Mouse (Mus musculus): ENCODE data around the gene Rmdn2. TPM values are rescaled to one million over a fixed set of nuclear protein-coding genes. Genes with fewer than 3 reads are reported as not detected.
A peak's percentile ranks its signal among the peaks of the same experiment; 100 is the strongest.

Gene Rmdn2
- 7.2 and 9.0 TPM in 2 replicates for polyA plus RNA-seq (2015; fragmentation: Nextera tagmentation; extraction: Ambion mirVana)

DNA sequence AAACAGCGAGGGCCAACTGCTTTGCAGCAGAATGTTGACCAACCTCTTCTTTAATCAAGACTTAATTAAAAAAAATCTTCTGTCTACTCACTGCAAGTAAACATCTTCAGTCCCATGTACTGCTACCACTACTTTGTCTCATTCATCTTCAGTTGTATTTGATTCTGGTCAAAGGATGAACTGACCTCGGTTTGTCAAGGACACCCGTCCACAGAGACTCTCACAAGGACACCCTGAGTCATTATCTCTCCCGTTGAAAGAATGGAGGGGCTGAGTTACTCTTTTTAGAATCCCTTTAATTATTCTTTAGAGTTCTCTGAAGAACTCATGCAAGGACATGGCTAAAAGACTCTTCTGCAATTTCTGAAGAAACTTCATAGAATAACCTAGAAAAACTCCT is at the start of gene Rmdn2:
Gene Rmdn2, plus strand, starts transcription at position 319 of the 400 bp plus-strand sequence.
- no peaks in the 10 kb centered on the region for H3K36me3 ChIP-seq (ENCODE audit: control insufficient read depth, insufficient read depth, low read length)
- no peak within 1 kb of the TSS for H3K4me2 ChIP-seq (replicated peaks; ENCODE audit: low read depth)
- H3K9me3 ChIP-seq (ENCODE audit: control insufficient read depth, low read length), result no peaks in the 10 kb centered on the region
- ATAC-seq (ENCODE audit: low FRiP score, low TSS enrichment), result no peak
- no peak for TF ChIP-seq CTCF (IDR thresholded peaks at IDR 0.05; ENCODE audit: low read depth)
- no peak for TF ChIP-seq EP300 (optimal IDR thresholded peaks at IDR 0.05)
- H3K4me3 ChIP-seq (ENCODE audit: low read depth, low read length), result no peak within 1 kb of the TSS
- H3K27ac ChIP-seq (replicated peaks), result no peak within 1 kb of the TSS
- 85% methylated on average over 4 of the region's 4 CpGs for WGBS
- no peaks in the 10 kb centered on the region for H3K4me1 ChIP-seq (replicated peaks; ENCODE audit: control insufficient read depth, insufficient read depth)
- H3K9ac ChIP-seq (ENCODE audit: low read length), result no peak within 1 kb of the TSS
- H3K27me3 ChIP-seq (ENCODE audit: control insufficient read depth, insufficient read depth, low read length), result no peaks in the 10 kb centered on the region
- no peak for DNase-seq (ENCODE audit: low spot score)

DNA sequence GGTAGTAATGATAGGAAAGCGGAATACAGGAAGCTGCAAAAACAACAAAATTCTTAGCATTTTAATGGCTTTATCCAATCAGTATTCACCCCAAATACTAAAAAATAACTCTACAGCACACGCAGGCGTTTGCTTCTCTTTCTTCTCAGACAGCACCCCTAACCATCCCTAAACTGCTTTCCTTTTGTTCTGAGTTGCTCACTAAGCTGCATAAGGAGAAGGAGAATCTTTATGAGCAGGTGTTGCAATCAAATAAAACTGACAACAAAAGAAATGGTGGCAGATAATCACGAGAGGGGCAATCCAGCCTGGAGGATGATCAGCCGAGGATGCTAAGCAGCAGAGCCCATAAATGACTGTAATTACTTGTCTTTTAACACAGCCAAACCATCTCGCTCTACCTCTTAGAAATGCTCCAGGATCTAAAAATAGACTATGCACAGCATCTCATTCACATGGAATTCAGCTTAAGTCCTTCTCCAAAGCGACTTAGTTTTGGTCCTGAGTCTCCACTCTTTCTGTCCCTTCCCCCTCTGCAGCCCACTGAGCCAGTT is 48.5 kb upstream of the Rmdn2 start:
- Histone ChIP-seq H3K4me2 (replicated peaks; ENCODE audit: low read depth) (no peak overlapping the region), H3K9ac (ENCODE audit: low read length) (no peak overlapping the region), H3K36me3 (ENCODE audit: control insufficient read depth, insufficient read depth, low read length) (no peaks in the 10 kb centered on the region), H3K4me3 (ENCODE audit: low read depth, low read length) (no peak overlapping the region), H3K27ac (replicated peaks) (no peak overlapping the region), H3K9me3 (ENCODE audit: control insufficient read depth, low read length) (peaks cover 8% of the 10 kb centered on the region), H3K27me3 (ENCODE audit: control insufficient read depth, insufficient read depth, low read length) (no peaks in the 10 kb centered on the region), H3K4me1 (replicated peaks; ENCODE audit: control insufficient read depth, insufficient read depth) (no peaks in the 10 kb centered on the region)
- DNase-seq (ENCODE audit: low spot score) (no peak), ATAC-seq (ENCODE audit: low FRiP score, low TSS enrichment) (no peak)
- WGBS, result 58% methylated on average over 7 of the region's 7 CpGs
- TF ChIP-seq EP300 (optimal IDR thresholded peaks at IDR 0.05) (no peak), CTCF (IDR thresholded peaks at IDR 0.05; ENCODE audit: low read depth) (no peak)

DNA sequence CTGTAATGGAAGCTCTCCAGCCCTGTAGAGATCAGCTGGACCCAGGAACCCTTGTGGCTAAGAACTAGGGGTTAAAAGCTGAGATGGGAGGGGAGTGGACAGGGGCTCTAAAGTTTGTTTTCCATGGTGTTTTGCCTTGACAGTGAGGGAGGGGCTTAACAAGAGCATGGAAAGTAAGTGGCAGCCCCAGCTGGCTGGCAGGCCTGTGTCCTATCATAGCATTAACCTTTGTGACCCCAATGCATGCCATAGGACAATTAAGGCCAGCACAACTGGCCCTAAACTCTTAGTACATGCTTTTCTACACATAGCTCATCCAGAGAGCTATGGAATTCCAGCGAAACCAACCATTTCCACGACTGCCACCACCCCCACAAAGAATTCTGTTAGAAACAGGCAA is 47.9 kb upstream of the Rmdn2 start:
- no peaks in the 10 kb centered on the region for H3K4me1 ChIP-seq (replicated peaks; ENCODE audit: control insufficient read depth, insufficient read depth)
- ATAC-seq (ENCODE audit: low FRiP score, low TSS enrichment) (no peak), DNase-seq (ENCODE audit: low spot score) (no peak)
- no peak overlapping the region for H3K4me3 ChIP-seq (ENCODE audit: low read depth, low read length)
- H3K4me2 ChIP-seq (replicated peaks; ENCODE audit: low read depth), result no peak overlapping the region
- 55% methylated on average over 2 of the region's 2 CpGs for WGBS
- no peak overlapping the region for H3K27ac ChIP-seq (replicated peaks)
- H3K9ac ChIP-seq (ENCODE audit: low read length), result no peak overlapping the region
- TF ChIP-seq EP300 (optimal IDR thresholded peaks at IDR 0.05) (no peak), CTCF (IDR thresholded peaks at IDR 0.05; ENCODE audit: low read depth) (no peak)
- no peaks in the 10 kb centered on the region for H3K27me3 ChIP-seq (ENCODE audit: control insufficient read depth, insufficient read depth, low read length)
- H3K9me3 ChIP-seq (ENCODE audit: control insufficient read depth, low read length), result peaks cover 8% of the 10 kb centered on the region
- no peaks in the 10 kb centered on the region for H3K36me3 ChIP-seq (ENCODE audit: control insufficient read depth, insufficient read depth, low read length)

DNA sequence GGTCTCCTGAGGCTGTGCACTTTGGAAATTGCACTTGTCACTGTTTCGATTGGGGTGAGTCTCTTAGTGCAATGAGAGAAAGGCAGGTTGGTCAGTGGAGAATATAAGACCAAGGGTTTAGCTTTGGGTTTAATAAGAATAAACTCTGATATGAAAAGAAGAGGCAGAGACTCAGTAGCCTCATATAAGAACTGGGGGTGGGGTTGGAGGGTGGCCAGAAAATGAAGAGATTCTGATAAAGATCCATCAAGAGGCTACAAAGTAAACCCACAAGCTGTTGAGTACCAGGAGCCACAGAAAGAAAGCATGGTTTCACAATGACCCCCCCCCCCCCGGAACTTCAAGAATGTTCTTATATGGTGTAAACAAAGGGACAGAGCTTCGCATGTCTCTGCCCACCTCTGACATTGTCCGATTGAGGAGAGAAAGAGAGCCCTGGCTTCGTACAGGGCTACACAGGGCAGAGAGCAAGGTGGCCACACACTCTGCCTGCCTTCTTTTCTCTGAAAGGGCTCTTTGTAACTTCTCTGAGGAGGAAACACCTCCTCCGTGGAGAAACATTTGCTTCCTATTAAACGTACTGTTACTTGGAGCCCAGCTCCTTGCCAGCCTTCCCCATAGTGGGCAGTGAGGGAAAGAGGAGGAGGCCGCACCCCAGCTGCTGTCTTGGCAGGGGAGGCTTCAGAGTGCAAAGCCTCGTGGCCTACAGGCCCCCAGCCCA is 46.3 kb upstream of the Rmdn2 start:
- Histone ChIP-seq H3K4me1 (replicated peaks; ENCODE audit: control insufficient read depth, insufficient read depth) (no peaks in the 10 kb centered on the region), H3K4me2 (replicated peaks; ENCODE audit: low read depth) (no peak overlapping the region), H3K27me3 (ENCODE audit: control insufficient read depth, insufficient read depth, low read length) (no peaks in the 10 kb centered on the region), H3K36me3 (ENCODE audit: control insufficient read depth, insufficient read depth, low read length) (no peaks in the 10 kb centered on the region), H3K4me3 (ENCODE audit: low read depth, low read length) (no peak overlapping the region), H3K9ac (ENCODE audit: low read length) (no peak overlapping the region), H3K9me3 (ENCODE audit: control insufficient read depth, low read length) (peaks cover under 1% of the 10 kb centered on the region), H3K27ac (replicated peaks) (no peak overlapping the region)
- WGBS, result 27% methylated on average over 9 of the region's 9 CpGs
- DNase-seq (ENCODE audit: low spot score) (no peak), ATAC-seq (ENCODE audit: low FRiP score, low TSS enrichment) (0 out of 2 replicates have a peak, but pooled peaks have one; percentile 24)
- TF ChIP-seq EP300 (optimal IDR thresholded peaks at IDR 0.05) (no peak), CTCF (IDR thresholded peaks at IDR 0.05; ENCODE audit: low read depth) (no peak)

DNA sequence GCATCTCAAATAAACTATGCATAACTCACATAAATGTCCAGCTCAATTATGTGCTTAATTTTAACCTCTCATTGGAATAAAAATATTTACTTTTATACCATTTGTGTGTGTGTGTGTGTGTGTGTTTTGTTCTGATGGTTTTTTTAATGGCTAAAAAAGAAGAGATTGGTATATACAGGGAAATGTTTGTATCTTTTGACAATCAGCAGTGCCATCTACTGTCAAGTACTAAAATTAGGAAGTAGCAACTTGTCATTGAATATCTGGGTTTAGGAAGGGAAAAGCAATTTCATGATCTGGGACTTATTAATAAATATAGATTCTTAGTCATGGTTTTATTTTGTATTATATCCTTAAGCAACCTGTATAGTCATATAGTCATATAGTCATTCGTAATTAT is 43.3 kb upstream of the Rmdn2 start:
- WGBS, result 77% methylated on average over 1 of the region's 1 CpGs
- Histone ChIP-seq H3K36me3 (ENCODE audit: control insufficient read depth, insufficient read depth, low read length) (no peaks in the 10 kb centered on the region), H3K9me3 (ENCODE audit: control insufficient read depth, low read length) (no peaks in the 10 kb centered on the region), H3K27ac (replicated peaks) (no peak overlapping the region), H3K4me3 (ENCODE audit: low read depth, low read length) (no peak overlapping the region), H3K27me3 (ENCODE audit: control insufficient read depth, insufficient read depth, low read length) (no peaks in the 10 kb centered on the region), H3K9ac (ENCODE audit: low read length) (no peak overlapping the region), H3K4me2 (replicated peaks; ENCODE audit: low read depth) (no peak overlapping the region), H3K4me1 (replicated peaks; ENCODE audit: control insufficient read depth, insufficient read depth) (no peaks in the 10 kb centered on the region)
- TF ChIP-seq EP300 (optimal IDR thresholded peaks at IDR 0.05), result no peak
- peak; percentile 75 for TF ChIP-seq CTCF (IDR thresholded peaks at IDR 0.05; ENCODE audit: low read depth)
- ATAC-seq (ENCODE audit: low FRiP score, low TSS enrichment), result no peak
- DNase-seq (ENCODE audit: low spot score), result no peak

DNA sequence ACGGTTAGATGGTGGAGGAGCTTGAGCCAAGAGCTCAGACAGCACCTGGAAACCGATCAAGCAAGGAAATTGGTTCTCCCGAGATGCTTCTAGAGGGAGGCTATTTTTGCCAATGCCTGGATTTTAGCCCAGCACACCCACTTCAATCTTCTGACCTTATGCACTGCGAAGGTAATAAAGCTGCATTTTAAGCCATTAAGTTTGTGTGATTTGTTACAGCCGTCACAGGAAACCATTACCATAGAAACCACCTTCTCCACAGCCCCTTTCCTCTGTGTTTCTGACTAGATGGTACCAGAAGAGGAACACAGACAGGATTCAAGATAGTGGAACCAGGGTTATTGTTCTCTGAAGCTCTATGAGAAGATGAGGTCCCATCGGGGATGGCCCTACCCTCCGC is 33.3 kb upstream of the Rmdn2 start:
- Histone ChIP-seq H3K4me3 (ENCODE audit: low read depth, low read length) (no peak overlapping the region), H3K36me3 (ENCODE audit: control insufficient read depth, insufficient read depth, low read length) (no peaks in the 10 kb centered on the region), H3K9ac (ENCODE audit: low read length) (no peak overlapping the region), H3K27me3 (ENCODE audit: control insufficient read depth, insufficient read depth, low read length) (no peaks in the 10 kb centered on the region), H3K4me1 (replicated peaks; ENCODE audit: control insufficient read depth, insufficient read depth) (no peaks in the 10 kb centered on the region), H3K9me3 (ENCODE audit: control insufficient read depth, low read length) (no peaks in the 10 kb centered on the region), H3K4me2 (replicated peaks; ENCODE audit: low read depth) (no peak overlapping the region), H3K27ac (replicated peaks) (no peak overlapping the region)
- ATAC-seq (ENCODE audit: low FRiP score, low TSS enrichment) (no peak), DNase-seq (ENCODE audit: low spot score) (no peak)
- 58% methylated on average over 7 of the region's 7 CpGs for WGBS
- no peak for TF ChIP-seq EP300 (optimal IDR thresholded peaks at IDR 0.05)
- TF ChIP-seq CTCF (IDR thresholded peaks at IDR 0.05; ENCODE audit: low read depth), result no peak

All from stomach, postnatal 0 days (tissue).